Mouse (Mus musculus) heart, adult 9 months (tissue): ENCODE measurements around the gene Pi4kb.

ENCODE experiments used
- DNase-seq, 2 experiments: peaks; one replicate each; pipeline ENCODE4 v3.0.0; 2022; ENCODE audit warnings: low spot score in 2 of 2

Pi4kb gene

GRCm38 (mm10) chr3:94953764-94954616, 20.5 kb upstream of the Pi4kb start, which contains the start of gene Rfx5:
Gene Rfx5, plus strand, starts transcription at chr3:94954075.
- peak; percentile 97 to 98 for DNase-seq

- no peak for DNase-seq
Measured at GRCm38 (mm10) chr3:94958295-94958694, 16.2 kb upstream of the Pi4kb start.

GRCm38 (mm10) chr3:94959871-94960270, 14.7 kb upstream of the Pi4kb start:
- no peak for DNase-seq

GRCm38 (mm10) chr3:94960322-94960721, 14.2 kb upstream of the Pi4kb start:
- DNase-seq, result no peak

GRCm38 (mm10) chr3:94964989-94965388, 9.5 kb upstream of the Pi4kb start:
- DNase-seq, result no peak

- DNase-seq, result no peak
Measured at GRCm38 (mm10) chr3:94965878-94966277, 8.7 kb upstream of the Pi4kb start.

- DNase-seq, result no peak
Measured at GRCm38 (mm10) chr3:94972552-94972951, 2.0 kb upstream of the Pi4kb start.

GRCm38 (mm10) chr3:94973620-94974019, 911 bp upstream of the Pi4kb start:
- no peak for DNase-seq

- no peak for DNase-seq
Measured at GRCm38 (mm10) chr3:94974026-94974527, 454 bp upstream of the Pi4kb start.

- peak in 1 of 2 experiments; percentile 26 for DNase-seq
Measured at GRCm38 (mm10) chr3:94984312-94984711, 9.8 kb downstream of the Pi4kb start.

- no peak for DNase-seq
Measured at GRCm38 (mm10) chr3:94985513-94985912, 11.0 kb downstream of the Pi4kb start.

GRCm38 (mm10) chr3:94987578-94987977, 13.0 kb downstream of the Pi4kb start:
- peak; percentile 92 for DNase-seq

GRCm38 (mm10) chr3:94989159-94989761, 14.7 kb downstream of the Pi4kb start:
- peak in 1 of 2 experiments; percentile 18 for DNase-seq

- DNase-seq, result peak; percentile 51 to 80
Measured at GRCm38 (mm10) chr3:94996946-94997345, 22.4 kb downstream of the Pi4kb start.

GRCm38 (mm10) chr3:95002569-95002968, 28.0 kb downstream of the Pi4kb start:
- DNase-seq, result no peak

GRCm38 (mm10) chr3:95003273-95003672, 28.7 kb downstream of the Pi4kb start:
- DNase-seq, result no peak

GRCm38 (mm10) chr3:95005651-95006050, 31.1 kb downstream of the Pi4kb start:
- DNase-seq, result no peak

GRCm38 (mm10) chr3:95007706-95008105, 33.2 kb downstream of the Pi4kb start:
- DNase-seq, result no peak

GRCm38 (mm10) chr3:95010396-95010795, 35.9 kb downstream of the Pi4kb start:
- no peak for DNase-seq

GRCm38 (mm10) chr3:95012982-95013381, 38.5 kb downstream of the Pi4kb start:
- no peak for DNase-seq

- DNase-seq, result peak; percentile 14 to 25
Measured at GRCm38 (mm10) chr3:95013699-95014427, 39.3 kb downstream of the Pi4kb start.
